Mouse (Mus musculus) left cerebral cortex, postnatal 25 days (tissue): ENCODE results near the gene Cadm3. TPM values are rescaled to one million over a fixed set of nuclear protein-coding genes. Genes with fewer than 3 reads are reported as not detected.

Experiments used
- DNase-seq, 2 experiments: peaks; one replicate each; pipeline ENCODE4 v3.0.0; 2022; ENCODE audit warnings: low spot score in 2 of 2, mixed read lengths in 1 of 2
- intact Hi-C: fragments of 180-260 bp; cut with DNase I; formaldehyde crosslinking; loops from one replicate; pipeline ENCODE4 v1.15.1; 2025
- total RNA-seq, 2 experiments: library from RNA; stranded (reverse); gene quantifications; 2 replicates each; pipeline ENCODE4 v1.2.3; 2021

Gene Cadm3
- total RNA-seq, 2 experiments from 2014 or later, result 428 to 459 TPM

DNA sequence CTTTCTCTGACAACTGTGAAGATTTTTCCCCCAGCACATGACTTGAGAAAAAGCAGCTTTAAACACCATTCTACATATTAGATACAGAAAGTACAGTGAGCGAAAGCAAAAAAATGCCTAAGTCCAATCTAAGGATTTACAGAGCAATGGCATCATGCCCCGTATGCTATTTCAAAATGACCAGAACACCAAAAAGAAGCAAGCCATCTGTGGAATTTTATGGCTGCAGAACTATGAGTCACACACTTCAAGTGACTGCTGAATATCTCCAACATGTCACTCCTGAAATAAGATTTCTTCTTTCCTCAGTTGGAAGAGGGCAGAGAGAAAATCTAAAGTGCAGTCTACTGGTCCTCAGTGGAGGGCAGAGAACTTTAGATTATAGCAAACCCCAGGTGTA, 4.1 kb downstream of the Cadm3 start:
- DNase-seq, result peak in 1 of 2 experiments; percentile 65

GRCm38 (mm10) chr1:173361651-173362050, 5.8 kb downstream of the Cadm3 start:
- intact Hi-C loops, result no loop called here
- no peak for DNase-seq

More for the DNA sequence above, 4.1 kb downstream of the Cadm3 start:
- intact Hi-C loops, result no loop called here

GRCm38 (mm10) chr1:173359590-173360290, 7.8 kb downstream of the Cadm3 start:
- DNase-seq, result no peak
- intact Hi-C loops, result loop anchor here (5.0 kb wide), 1 partner anchor 607 kb away; no protein-coding TSS in a partner anchor

- DNase-seq, result peak in 1 of 2 experiments; percentile 90
- intact Hi-C loops, result loop anchor here (5.0 kb wide), 1 partner anchor 605 kb away; no protein-coding TSS in a partner anchor
Measured at GRCm38 (mm10) chr1:173357799-173358198, 9.7 kb downstream of the Cadm3 start.

DNA sequence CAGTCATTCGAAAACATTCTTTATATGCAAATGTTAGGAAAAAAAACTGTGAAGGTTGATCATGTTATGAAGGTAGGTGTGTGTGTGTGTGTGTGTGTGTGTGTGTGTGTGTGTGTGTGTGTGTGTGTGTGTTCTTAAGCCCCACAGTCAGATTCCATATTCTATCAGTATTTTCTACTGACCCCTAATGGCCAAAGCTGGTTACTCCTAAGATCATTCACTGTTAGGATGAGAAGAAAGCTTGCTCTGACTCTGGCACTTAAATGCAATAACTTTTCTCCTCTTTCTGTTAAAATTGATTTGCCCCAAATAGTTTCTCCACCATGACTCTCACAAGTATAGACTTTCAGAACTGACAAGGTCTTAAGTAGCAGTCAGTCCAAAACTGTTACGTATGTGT, 10.8 kb downstream of the Cadm3 start:
- no peak for DNase-seq
- intact Hi-C loops, result loop anchor here (5.0 kb wide), 1 partner anchor 604 kb away; no protein-coding TSS in a partner anchor

DNA sequence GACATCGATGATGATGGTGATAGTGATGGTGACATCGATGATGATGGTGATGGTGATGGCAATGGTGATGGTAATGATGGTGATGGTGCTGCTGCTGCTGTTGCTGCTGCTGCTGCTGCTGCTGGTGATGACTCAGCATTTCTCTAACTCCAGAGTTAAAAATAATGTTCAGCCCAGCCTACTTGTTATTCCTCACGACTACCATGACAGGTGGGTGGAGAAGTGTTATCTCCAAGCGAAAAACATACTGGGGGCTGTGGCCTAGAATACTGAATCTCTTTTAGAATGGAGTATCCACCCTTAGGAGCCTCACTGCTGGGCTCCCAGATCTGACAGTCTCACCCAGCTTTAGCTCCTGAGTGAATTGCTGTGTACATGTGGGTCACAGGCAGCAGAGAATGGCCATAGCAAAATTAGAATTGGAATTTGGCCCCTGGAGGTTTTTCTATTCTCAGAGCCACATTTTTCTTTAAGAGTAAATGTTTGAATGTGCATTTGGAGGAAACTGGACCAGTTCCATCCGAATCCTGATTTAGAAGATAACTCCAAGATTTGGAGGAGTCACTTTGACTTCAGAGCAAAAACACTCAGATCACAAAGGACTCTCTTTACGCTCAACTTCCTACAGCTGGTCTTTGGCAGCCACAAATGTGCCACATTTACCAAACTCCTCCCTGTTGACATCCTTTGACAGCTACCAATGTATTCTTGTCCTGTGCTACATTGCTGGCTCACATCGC, 12.2 kb downstream of the Cadm3 start:
- peak in 1 of 2 experiments; percentile 92 for DNase-seq
- intact Hi-C loops, result loop anchor here (1.0 to 5.0 kb wide), 2 partner anchors 12 to 603 kb away; partner anchors contain the start of gene Cadm3

GRCm38 (mm10) chr1:173350372-173350957, 17.0 kb downstream of the Cadm3 start, which contains the start of gene Aim2:
Gene Aim2, plus strand, starts transcription at chr1:173350879.
- intact Hi-C loops, result no loop called here
- DNase-seq, result no peak

GRCm38 (mm10) chr1:173349946-173350345, 17.5 kb downstream of the Cadm3 start:
- no peak for DNase-seq
- intact Hi-C loops, result no loop called here

DNA sequence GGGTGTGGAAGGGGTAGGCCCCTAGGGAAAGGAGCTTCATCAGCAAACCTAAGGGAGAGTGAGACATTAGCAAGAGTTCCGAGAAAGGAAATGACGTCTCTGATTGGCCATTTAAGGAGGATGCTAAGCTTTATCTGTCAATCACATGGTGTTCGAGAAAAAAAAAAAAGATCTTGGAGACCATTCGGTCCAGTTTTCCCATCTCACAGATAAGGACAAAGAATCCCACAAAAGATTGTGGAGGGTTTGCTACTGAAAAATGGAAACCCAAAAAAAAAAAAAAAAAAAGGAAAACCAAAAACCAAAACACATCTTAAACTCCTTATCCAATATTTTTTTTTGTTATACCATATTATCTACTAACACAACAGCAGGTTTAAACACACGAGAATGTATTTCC, 18.3 kb downstream of the Cadm3 start:
- intact Hi-C loops, result no loop called here
- DNase-seq, result no peak

DNA sequence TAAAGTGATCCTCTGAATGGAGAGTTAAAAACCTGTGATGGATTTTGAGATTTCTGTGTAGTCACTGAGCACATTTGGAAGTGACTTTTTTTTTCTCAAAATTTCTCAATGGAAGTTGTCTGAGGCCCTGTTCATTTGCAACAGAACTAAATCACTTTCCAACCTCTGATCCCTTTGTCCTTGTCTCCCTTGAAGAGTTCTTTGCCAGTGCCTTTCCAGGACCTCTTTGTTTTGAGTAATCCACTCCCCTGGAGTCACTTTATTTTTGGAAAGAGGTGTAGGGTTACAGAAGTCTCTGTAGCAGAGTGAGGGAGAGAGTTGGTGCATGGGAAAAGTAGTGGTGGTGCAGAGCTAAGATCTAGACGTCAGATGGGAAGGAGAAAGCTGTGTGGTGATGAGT, 19.0 kb downstream of the Cadm3 start:
- no peak for DNase-seq
- intact Hi-C loops, result no loop called here

GRCm38 (mm10) chr1:173345112-173345511, 22.4 kb downstream of the Cadm3 start:
- intact Hi-C loops, result no loop called here
- DNase-seq, result no peak

DNA sequence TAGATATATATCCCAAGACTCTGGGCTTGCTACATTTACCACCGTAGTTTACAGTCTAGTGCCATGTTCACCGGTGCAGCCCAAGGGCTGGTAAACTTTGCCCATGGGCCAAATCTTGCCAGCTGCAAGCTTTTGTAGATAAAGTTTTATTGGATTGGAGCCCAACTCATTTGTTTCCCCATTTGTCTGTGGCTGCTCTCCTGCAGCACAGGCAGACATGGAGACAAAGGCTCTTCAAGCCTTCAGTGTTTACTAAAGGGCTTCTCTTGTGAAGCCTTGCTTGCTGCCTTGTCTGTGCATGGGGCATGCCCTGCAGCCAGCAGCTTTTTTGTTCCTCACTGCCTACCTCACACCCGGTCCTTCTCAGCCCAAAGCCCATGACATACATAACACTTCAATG, 23.6 kb downstream of the Cadm3 start:
- intact Hi-C loops, result no loop called here
- DNase-seq, result no peak

- intact Hi-C loops, result no loop called here
Measured at GRCm38 (mm10) chr1:173342425-173342824, 25.1 kb downstream of the Cadm3 start.

DNA sequence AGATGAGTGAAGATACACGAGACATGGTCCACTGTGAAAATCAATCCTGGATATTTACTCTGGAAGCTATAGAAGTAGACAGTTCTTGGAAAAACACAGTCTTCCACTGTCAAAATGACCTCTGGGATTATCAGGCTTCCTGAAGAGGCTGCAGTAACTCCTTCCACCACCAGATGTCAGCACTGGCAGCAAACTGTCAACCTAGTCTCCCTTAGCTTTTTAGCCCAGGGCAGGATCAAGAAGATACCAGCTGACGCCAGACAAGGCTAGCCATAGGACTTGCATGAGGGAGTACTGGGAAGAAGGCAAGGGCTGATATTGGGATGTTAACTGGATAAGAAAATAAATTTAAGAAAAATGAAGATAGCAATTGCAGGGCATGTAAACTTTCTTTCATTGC, 28.0 kb downstream of the Cadm3 start:
- peak; percentile 58 to 77 for DNase-seq

More at GRCm38 (mm10) chr1:173342425-173342824, 25.1 kb downstream of the Cadm3 start:
- DNase-seq, result no peak

DNA sequence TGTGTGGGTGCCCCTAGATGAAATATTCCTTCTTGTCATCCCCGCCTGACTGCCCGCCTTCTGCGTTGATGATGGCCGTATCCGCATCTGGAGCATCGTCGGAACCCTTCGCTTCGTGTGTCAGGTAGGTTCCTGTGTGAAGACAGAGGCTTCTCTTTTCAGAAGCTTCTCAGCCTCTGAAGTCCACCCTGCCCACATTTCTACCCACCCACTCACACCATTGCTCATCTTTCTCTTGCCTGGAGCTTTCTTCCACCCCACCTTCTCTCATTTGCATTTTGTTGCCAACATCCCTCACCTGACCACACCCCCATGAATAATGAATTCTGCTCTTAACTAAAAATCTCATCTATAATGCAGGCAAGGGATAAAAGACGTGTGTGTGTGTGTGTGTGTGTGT, 30.5 kb downstream of the Cadm3 start:
- DNase-seq, result peak; percentile 30 to 82
- intact Hi-C loops, result no loop called here

More for the DNA sequence above, 28.0 kb downstream of the Cadm3 start:
- intact Hi-C loops, result loop anchor here (1.0 kb wide), 1 partner anchor 38 kb away; no protein-coding TSS in a partner anchor

DNA sequence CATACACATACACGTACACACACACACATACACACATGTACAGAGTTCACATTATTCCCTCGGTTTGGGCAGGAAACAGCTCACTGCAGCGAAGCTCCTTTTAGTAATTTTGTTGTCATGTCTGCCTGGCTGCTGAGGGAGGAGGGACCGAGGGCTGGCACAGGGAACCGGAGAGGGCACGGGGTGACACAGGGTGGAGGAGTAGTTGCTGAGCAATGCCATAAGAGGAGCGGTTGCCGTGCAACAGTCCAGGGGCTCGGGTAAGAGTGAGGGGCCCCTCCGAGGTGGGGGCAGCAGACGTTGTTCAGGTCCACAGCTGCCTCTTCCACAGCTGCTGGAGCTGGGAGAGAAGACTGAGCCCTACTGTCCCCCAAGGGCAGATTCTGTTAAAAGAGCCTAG, 31.6 kb downstream of the Cadm3 start:
- no peak for DNase-seq
- intact Hi-C loops, result no loop called here

DNA sequence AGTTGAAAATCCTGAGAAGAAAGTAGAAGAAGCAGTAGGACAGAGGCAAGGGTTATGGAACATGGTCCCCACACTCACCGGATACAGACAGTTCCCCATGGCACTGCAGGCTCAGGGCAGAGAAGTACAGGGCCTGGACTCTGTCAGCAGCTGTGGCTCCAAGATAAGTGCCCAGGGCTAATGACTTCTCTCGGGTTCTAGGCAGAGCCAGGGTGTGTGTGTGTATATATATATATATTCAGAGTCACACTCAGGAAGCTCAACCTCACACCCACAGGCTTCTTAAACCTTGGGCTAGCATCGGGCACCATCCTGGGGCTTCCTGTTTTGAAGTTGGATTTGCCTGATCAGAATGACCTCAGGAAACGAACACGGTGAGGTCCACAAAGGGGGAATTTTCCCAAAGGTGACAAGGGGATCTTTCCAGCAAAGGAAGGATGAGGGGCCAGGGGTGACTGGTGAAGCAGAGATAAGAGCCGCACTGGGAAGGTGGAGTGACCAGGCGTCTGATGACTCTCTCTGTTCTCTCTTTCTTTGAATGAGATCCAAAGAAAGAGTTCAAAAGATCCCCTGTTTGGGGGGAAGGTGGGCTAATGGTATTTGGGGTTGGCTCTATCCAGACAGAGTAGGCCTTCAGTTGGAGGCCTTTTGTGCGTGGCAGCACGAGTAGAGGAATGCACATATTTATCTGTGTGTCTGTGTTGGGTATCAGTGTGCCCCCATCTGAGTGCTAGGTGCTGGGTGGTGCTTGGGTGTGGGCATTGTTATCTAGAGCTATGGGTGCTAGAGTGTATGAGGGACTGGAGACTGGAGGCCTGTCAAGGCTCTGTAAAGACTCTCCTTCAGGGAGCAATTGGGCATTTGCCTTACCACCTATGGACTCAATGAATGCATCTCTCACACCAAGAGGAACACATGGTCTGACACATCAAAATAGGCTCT, 33.9 kb downstream of the Cadm3 start, which contains the start of gene Ackr1:
Gene Ackr1, minus strand, starts transcription at position 439 of the 942 bp plus-strand sequence.
- intact Hi-C loops, result no loop called here
- DNase-seq, result no peak

DNA sequence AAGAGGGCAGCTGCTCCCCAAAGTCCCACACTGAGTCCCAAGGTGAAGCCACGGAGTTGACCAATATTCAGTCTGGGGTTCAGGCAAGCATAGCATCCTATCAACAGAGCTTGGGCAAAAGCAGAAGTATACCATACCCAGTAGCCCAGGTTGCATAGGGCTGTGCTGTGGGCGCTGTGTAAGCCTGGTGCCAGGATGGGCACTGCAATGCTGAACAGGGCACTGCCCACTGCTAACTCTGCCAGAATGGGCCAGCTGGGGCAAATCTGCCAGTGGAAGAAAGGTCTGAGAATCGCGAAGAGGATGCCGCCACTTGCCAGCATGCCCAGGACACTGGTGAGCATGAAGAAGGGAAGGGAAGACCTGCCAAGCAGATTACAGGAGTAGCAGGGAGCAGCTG, 35.1 kb downstream of the Cadm3 start:
- no peak for DNase-seq
- intact Hi-C loops, result no loop called here

DNA sequence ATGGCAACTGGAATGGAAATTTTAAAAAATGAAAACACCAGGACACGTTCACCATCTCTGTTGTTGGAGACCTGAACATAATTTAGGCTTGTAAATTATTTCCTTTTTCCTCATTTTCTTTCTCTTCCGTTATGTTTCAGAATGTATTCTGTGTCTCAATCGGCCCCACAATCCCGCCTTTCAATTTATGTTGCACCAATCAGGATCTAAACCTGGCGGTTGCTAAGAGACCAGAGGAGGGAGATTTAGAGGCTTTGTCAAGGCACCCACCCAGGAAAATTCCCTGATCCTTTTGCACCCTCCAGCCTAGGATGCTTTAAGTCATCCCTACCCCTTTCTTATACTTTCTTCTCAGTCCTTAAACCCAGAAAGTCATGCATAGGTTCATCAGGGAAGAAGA, 37.8 kb downstream of the Cadm3 start:
- intact Hi-C loops, result loop anchor here (10.0 kb wide), 2 partner anchors 805 to 915 kb away; partner anchors contain the start of gene Cfap45
- no peak for DNase-seq
